Mouse (Mus musculus) limb, embryonic 14.5 days (tissue): ENCODE measurements around the gene Slamf8. TPM values are rescaled to one million over a fixed set of nuclear protein-coding genes. Genes with fewer than 3 reads are reported as not detected.

Experiments
- ATAC-seq: fragments of 200-750 bp; cut with Nextera tagmentation; 2 replicates; pipeline ENCODE4 v1.8.0; 2017; ENCODE audit warnings: low read depth, moderate number of reproducible peaks, moderate TSS enrichment; ENCODE audit not compliant: low FRiP score
- DNase-seq: peaks from one replicate; pipeline ENCODE4 v3.0.0-alpha.2; 2015; ENCODE audit warnings: low spot score
- H3K27ac ChIP-seq: fragments of 300-500 bp; sonication (generic); replicated peaks from 2 replicates; pipeline ENCODE4 v1.5.1; 2014; ENCODE audit warnings: low read depth, mild to moderate bottlenecking, low read length, moderate library complexity, mixed read lengths
- H3K27me3 ChIP-seq: fragments of 300-500 bp; sonication (generic); 2 replicates; pipeline ENCODE4 v1.6.1; 2014; ENCODE audit warnings: low read length, mixed read lengths; ENCODE audit not compliant: control insufficient read depth, insufficient read depth
- H3K36me3 ChIP-seq: fragments of 300-500 bp; sonication (generic); 2 replicates; pipeline ENCODE4 v1.6.1; 2014; ENCODE audit warnings: mild to moderate bottlenecking, low read length, moderate library complexity, mixed read lengths; ENCODE audit not compliant: control insufficient read depth, insufficient read depth
- H3K4me1 ChIP-seq: fragments of 300-500 bp; sonication (generic); 2 replicates; pipeline ENCODE4 v1.6.1; 2014; ENCODE audit warnings: antibody characterized with exemption, low read length, mixed read lengths; ENCODE audit not compliant: control insufficient read depth, insufficient read depth
- H3K4me2 ChIP-seq: fragments of 300-500 bp; sonication (generic); replicated peaks from 2 replicates; pipeline ENCODE4 v1.6.1; 2014; ENCODE audit warnings: low read depth, mild to moderate bottlenecking, low read length, moderate library complexity; ENCODE audit not compliant: severe bottlenecking
- H3K4me3 ChIP-seq: fragments of 300-500 bp; sonication (generic); replicated peaks from 2 replicates; pipeline ENCODE4 v1.5.1; 2014; ENCODE audit warnings: low read length
- H3K9ac ChIP-seq: fragments of 300-500 bp; sonication (generic); 2 replicates; pipeline ENCODE4 v1.6.1; 2014; ENCODE audit warnings: mild to moderate bottlenecking, low read depth, low read length, moderate library complexity; ENCODE audit not compliant: severe bottlenecking
- H3K9me3 ChIP-seq: fragments of 300-500 bp; sonication (generic); 2 replicates; pipeline ENCODE4 v1.6.1; 2016; ENCODE audit warnings: low read length; ENCODE audit not compliant: control insufficient read depth
- POLR2A ChIP-seq: fragments of 200-500 bp; IDR thresholded peaks from 2 replicates; pipeline ENCODE4 v1.8.0; 2012; ENCODE audit warnings: inconsistent platforms, mild to moderate bottlenecking, moderate library complexity, borderline replicate concordance; ENCODE audit not compliant: insufficient read depth, insufficient read length; ENCODE audit errors: extremely low read depth
- WGBS: fragments of 180-500 bp; shearing (Covaris S2); extraction: QIAGEN DNeasy Blood & Tissue Kit; methylation state at CpG from one replicate; pipeline ENCODE4 v1.1.7; 2014; 5-methylcytosine and 5-hydroxymethylcytosine counted together
- polyA plus RNA-seq, 2 experiments: library from polyadenylated mRNA; depleted of rRNA in 1 of 2; stranded (reverse) in 1 of 2; unstranded in 1 of 2; fragments of >200 nt; fragmentation: Nextera tagmentation in 1 of 2; extraction: Ambion mirVana in 1 of 2; gene quantifications; 2 replicates each; pipeline versions ENCODE4 v1.2.1 to v1.2.3; 2012 to 2014

Slamf8 gene
- polyA plus RNA-seq, 2 experiments, result 0.30 TPM; not detected in 1

- TF ChIP-seq POLR2A, result no peak
- Histone ChIP-seq H3K9ac (no peak overlapping the region), H3K4me3 (no peak overlapping the region), H3K9me3 (no peaks in the 10 kb centered on the region), H3K4me1 (no peaks in the 10 kb centered on the region), H3K27ac (no peak overlapping the region), H3K4me2 (no peak overlapping the region), H3K27me3 (no peaks in the 10 kb centered on the region), H3K36me3 (no peaks in the 10 kb centered on the region)
- ATAC-seq (no peak), DNase-seq (no peak)
- 52% methylated on average over 5 of the region's 5 CpGs for WGBS
Measured at GRCm38 (mm10) chr1:172623599-172623998, 33.2 kb upstream of the Slamf8 start.

- Histone ChIP-seq H3K9me3 (no peaks in the 10 kb centered on the region), H3K4me3 (no peak overlapping the region), H3K9ac (no peak overlapping the region), H3K27me3 (no peaks in the 10 kb centered on the region), H3K27ac (no peak overlapping the region), H3K4me1 (peaks cover 14% of the 10 kb centered on the region), H3K4me2 (no peak overlapping the region), H3K36me3 (no peaks in the 10 kb centered on the region)
- ATAC-seq (no peak), DNase-seq (no peak)
- TF ChIP-seq POLR2A, result no peak
- 22% methylated on average over 7 of the region's 7 CpGs for WGBS
Measured at GRCm38 (mm10) chr1:172619235-172619634, 28.9 kb upstream of the Slamf8 start.

- H3K27me3 ChIP-seq, result no peaks in the 10 kb centered on the region
- 6% methylated on average over 4 of the region's 4 CpGs for WGBS
- ATAC-seq (peak; percentile 74), DNase-seq (peak; percentile 56)
- H3K36me3 ChIP-seq, result no peaks in the 10 kb centered on the region
- H3K4me1 ChIP-seq, result peaks cover 14% of the 10 kb centered on the region
- H3K9ac ChIP-seq, result no peak overlapping the region
- no peak overlapping the region for H3K4me3 ChIP-seq
- H3K27ac ChIP-seq, result no peak overlapping the region
- H3K9me3 ChIP-seq, result no peaks in the 10 kb centered on the region
- no peak overlapping the region for H3K4me2 ChIP-seq
- TF ChIP-seq POLR2A, result no peak
Measured at GRCm38 (mm10) chr1:172618141-172618540, 27.8 kb upstream of the Slamf8 start.

- no peak for ATAC-seq
- TF ChIP-seq POLR2A, result no peak
- Histone ChIP-seq H3K9me3 (no peaks in the 10 kb centered on the region), H3K4me1 (peaks cover 14% of the 10 kb centered on the region), H3K4me3 (peak overlapping the region; percentile 27; the same call in 1 of the 2 replicates), H3K36me3 (no peaks in the 10 kb centered on the region), H3K27ac (no peak overlapping the region), H3K4me2 (peak overlapping the region; percentile 47), H3K27me3 (no peaks in the 10 kb centered on the region), H3K9ac (no peak overlapping the region)
- peak; percentile 11 for DNase-seq
- WGBS, result 21% methylated on average over 14 of the region's 14 CpGs
Measured at GRCm38 (mm10) chr1:172617365-172618076, 27.2 kb upstream of the Slamf8 start.

GRCm38 (mm10) chr1:172616537-172617300, 26.4 kb upstream of the Slamf8 start:
- no peaks in the 10 kb centered on the region for H3K27me3 ChIP-seq
- no peak overlapping the region for H3K27ac ChIP-seq
- peaks cover 14% of the 10 kb centered on the region for H3K4me1 ChIP-seq
- H3K4me3 ChIP-seq, result peak overlapping the region; percentile 27
- WGBS, result 11% methylated on average over 22 of the region's 22 CpGs
- ATAC-seq (peak; percentile 67; the same call in 1 of the 2 replicates), DNase-seq (peak; percentile 28)
- TF ChIP-seq POLR2A, result no peak
- no peaks in the 10 kb centered on the region for H3K36me3 ChIP-seq
- H3K9me3 ChIP-seq, result no peaks in the 10 kb centered on the region
- peak overlapping the region; percentile 47 for H3K4me2 ChIP-seq
- H3K9ac ChIP-seq, result peak overlapping the region; percentile 38; the same call in 1 of the 2 replicates
